Mouse (Mus musculus) lung, adult 2 months (tissue): ENCODE measurements around the gene Rbms3.

Source experiments
- CTCF ChIP-seq: fragments of 200-500 bp; IDR thresholded peaks from 2 replicates; pipeline ENCODE4 v1.5.1; 2011; ENCODE audit warnings: mild to moderate bottlenecking, low read length, control low read depth; ENCODE audit not compliant: insufficient read depth
- POLR2A ChIP-seq: fragments of 200-500 bp; IDR thresholded peaks from 2 replicates; pipeline ENCODE4 v1.6.1; 2011; ENCODE audit warnings: low read depth, mild to moderate bottlenecking, control low read depth, low read length, borderline replicate concordance; ENCODE audit errors: extremely low read depth

- no peak for TF ChIP-seq CTCF
- TF ChIP-seq POLR2A = no peak
These were observed 941.1 kb downstream of the Rbms3 start for GRCm38 (mm10) chr9:116688615-116689014.
